Mouse (Mus musculus) Muller cell, postnatal 12 days (primary cell): ENCODE measurements around the gene Foxp1.

Source experiments
- DNase-seq: peaks from one replicate; pipeline ENCODE4 v3.0.0-alpha.2; 2015; ENCODE audit errors: inconsistent ontology term

The Foxp1 gene

DNA sequence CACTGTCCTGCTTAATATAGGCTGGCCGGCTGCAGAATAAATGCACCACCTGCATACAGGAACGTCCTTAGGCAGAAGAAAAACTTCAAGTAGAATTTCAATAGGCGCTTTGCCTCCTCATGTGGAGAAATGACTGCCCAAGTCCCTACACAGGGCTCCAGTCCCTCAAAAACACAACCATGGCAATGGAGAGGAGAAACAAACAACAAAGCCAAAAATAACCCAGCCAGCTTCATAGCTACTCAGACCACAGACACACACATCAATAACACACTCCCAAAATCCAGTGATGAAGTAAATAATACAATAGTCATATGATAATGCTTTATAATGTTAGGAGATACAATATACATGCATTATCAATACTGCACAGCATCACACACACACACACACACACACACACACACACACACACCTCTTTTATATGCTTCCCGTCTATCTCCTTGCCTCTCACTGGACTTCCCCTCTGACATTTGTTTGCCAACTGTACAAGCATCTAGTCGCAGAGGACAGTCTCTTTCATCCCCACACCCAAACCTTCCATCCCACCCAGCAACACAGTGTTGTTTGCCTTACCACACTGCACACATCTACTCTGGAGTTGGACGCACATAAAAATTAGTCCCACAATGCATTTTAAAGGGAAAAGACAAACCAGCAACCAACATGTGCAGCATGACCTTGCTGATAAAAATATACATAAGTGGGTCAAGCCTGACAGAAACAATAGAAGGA lies 162.6 kb downstream of the Foxp1 start:
- no peak for DNase-seq

DNA sequence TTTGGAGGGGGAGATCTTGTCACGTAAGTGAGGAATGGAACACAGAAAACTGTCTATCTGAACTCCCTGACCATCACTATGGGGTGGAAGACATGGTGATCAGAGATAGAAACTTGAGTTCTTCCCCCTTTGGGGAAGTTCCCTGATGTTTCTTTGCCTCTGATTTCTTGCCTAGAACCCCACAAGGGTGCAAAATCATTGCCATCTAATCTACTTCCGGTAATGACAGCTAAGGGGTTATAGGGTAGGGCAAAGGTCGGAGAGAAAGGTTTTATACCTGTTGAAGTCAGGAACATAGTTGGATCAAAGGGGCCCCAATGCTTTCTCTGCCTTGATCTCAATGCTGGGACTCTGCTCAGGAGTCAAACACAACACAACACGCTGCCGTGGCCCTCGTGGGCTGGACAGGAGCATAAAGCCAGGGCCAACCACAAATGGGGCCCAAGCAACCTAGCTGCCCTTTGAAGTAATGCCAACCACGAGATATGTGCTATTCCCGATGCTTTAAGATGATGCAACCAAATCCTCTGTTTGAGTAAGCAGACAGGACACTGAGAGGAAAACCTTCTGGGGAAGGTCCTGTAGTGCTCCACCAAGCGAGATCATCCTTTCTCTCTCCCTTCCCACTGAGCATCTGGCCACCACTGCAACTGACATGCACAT lies 163.4 kb downstream of the Foxp1 start:
- DNase-seq = no peak

DNA sequence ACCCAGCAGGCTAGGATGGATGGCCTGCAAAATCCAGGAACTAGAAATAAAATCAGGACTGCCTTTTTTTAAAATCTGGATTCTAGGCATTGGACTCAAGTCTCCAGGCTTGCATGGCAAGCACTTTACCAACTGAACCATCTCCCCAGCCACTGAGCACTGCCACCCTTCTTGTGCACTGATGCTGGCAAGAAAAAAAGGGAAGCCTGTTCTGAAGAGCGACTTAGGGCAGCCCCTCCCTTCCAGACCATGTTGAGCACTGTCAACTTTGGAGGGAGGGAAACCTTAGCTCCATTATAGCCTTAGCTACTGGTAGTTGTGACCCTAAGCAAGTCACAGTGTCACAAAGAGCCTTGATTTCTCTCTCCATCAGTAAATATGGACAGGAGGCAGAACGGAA lies 164.6 kb downstream of the Foxp1 start:
- no peak for DNase-seq

DNA sequence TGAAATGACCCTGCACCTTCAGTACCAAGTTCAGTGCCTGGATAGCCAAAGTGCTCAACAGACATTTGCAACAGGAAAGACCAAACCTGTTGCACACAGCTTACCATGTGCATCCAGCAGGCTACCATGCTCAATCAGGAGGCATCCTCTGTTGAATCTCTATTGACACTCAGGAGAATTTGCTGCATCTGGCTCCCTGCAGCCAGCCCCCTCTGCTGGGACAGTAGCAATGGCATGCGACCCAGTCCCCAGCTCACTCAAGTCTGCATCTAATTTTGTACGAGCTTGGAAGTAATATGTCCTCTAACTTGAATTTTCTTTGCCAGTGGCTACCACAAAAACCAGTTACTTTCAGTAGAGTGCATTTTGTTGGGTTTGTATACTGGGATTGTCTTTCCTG lies 168.2 kb downstream of the Foxp1 start:
- DNase-seq = no peak

DNA sequence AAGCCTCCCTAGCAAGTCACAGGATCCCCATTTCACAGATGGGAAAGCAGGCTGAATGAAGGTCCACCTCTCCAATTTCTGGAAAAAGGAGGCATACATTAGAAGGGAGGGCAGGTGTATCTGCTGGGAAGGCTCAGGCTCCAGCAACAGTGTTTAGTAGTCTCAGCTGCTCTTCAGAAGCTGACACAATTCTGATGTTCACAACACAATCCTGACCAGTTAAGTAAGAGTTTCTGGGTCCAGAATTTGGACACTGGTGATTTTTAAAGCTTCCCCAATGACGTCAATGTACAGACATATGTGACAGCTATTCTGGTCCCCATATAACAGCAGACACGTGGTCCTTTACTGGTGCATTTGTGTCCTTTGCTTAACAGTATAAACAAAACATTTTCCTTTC lies 169.1 kb downstream of the Foxp1 start:
- DNase-seq = no peak

DNA sequence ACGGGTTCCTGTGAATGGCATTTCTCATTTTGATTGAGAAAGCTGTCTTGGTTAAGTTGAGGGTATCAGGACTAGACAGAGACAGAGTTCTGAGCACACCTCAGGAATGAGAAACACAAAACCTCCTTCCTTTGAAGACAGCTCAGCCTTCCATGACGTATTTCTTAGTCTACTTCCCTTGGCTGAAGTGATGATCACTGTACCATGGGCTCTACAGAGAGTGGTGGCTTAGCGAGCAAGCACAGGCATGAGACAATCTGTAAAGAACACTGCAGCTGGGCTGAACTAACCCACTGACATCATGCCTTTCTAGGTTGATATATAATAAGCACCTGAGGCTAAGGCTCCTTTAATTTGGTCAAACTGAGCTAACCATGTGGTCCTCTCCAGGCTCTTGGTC lies 172.0 kb downstream of the Foxp1 start:
- no peak for DNase-seq

DNA sequence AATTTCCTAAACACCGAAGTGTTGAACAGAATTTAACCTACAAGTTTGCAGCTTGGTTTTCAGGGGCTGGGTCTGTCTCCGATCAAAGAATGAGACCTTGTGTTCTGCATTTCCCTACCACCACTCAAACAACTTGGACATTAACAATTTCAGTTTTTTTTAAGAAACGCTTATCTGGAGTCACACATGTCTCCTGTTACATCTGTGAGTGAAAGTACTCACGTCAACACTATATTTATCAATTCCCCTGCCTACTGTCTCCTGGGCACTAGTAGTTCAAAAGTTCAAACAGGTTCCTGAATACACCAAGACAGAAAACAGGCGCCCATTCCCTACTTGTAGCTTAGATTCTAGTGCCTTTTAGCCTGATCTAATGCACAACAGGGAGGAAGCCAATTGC lies 172.4 kb downstream of the Foxp1 start:
- no peak for DNase-seq

DNA sequence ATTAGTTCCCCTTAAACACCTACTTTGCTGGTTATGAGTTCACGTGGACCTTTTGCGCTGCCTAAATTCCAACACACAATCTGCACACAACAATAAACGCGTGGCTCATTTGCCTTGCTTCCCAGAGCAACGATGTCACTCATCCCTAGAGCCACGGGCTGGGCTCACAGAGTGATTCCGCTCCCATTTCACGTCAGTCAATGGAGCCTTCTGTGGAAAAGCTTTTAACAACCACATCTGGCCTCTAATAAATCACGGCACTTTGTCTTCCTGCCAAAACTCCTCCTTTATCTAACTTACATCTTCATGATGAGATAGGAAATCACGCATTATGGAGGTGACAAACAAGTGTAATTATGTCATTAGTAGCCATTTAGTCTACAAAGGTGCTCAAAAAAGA lies 174.7 kb downstream of the Foxp1 start:
- no peak for DNase-seq

DNA sequence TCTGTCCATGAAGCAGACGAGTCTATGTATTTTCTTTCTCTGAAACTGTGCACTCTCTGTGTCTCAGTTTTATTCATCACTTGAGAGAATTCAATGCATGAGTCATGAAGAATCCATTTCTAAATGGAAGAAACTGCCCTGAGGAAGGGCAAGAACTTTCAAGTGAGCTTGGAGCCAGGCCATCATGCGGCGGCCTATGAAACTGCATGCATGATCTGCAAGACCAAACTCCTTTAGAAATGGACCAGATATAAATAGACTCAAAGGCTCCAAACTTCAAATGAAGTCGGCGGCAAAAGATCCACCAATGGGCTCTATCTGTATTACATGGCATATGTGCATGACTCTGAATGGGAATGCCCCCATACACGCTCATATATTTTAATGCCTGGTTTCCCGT lies 177.6 kb downstream of the Foxp1 start:
- DNase-seq = no peak

DNA sequence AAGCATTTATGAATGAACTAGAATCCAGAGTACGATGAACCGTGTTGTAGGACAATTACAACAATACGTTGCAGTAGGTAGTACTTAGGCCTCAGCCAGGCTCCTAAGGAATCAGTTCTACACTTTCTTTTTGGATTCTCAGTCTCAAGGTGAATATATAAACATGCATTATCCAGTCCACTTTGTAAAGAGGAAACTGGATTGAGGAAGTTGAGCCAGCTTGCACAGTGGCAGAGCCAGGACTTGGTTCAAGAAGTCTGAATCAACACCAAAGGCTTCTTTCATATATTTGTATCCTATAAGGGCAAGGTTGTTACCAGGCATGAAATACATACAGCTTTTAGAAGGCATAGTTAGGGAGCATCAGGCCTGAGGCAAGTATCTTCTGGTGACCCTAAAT lies 178.2 kb downstream of the Foxp1 start:
- no peak for DNase-seq

DNA sequence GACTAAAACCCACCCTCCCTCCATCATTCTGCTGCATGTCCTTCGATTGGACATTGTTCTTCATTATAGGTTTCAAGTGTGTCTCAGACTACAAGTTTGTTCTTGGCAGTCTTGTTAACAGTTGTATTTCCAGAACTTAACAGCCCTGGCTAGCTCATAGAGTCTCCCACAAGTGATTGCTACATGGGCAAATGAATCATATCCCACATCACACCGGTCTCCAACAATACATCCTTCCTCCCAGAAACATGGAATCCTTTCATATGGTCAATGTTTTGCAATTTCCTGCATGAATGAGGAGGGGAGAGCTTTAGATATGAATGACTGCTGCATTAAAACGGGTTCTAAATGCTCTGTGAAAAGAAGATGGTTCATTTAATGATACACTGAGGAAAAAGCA lies 178.7 kb downstream of the Foxp1 start:
- no peak for DNase-seq

DNA sequence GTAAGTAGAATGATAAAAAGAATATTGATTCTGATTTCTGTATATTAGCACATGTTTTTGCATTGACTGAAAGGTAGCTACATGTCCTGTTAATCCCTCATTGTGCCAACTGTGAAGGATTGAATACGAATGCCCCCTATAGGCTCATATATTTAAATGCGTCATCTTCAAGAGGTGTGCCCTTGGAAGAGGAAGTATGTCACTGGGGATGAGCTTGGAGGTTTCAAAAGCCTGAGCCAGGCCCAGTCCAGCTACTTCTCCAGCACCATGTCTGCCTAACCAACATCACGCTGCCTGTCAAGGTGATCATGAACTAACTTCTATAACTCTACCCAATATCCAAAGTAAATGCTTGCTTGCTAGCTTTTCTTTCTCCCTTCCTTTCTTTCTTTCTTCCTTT lies 180.1 kb downstream of the Foxp1 start:
- DNase-seq = no peak

DNA sequence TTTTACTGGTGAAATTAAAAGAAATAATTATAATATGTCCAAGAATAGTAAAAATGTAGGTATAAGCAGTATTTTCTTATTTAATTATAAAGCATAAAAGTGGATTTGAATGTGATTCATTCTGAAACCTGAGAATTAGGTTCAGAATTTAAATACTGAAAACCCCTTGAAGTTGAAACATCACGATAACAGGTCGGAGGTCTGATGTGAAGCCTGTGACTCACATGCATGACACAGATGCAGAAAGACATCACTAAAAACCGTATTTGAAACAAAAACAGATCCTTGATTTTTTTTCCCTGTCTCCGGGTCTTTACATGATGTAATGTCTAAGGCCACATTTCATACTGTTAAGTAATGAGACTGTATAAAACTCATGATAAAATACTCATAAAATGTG lies 181.6 kb downstream of the Foxp1 start:
- DNase-seq = no peak

DNA sequence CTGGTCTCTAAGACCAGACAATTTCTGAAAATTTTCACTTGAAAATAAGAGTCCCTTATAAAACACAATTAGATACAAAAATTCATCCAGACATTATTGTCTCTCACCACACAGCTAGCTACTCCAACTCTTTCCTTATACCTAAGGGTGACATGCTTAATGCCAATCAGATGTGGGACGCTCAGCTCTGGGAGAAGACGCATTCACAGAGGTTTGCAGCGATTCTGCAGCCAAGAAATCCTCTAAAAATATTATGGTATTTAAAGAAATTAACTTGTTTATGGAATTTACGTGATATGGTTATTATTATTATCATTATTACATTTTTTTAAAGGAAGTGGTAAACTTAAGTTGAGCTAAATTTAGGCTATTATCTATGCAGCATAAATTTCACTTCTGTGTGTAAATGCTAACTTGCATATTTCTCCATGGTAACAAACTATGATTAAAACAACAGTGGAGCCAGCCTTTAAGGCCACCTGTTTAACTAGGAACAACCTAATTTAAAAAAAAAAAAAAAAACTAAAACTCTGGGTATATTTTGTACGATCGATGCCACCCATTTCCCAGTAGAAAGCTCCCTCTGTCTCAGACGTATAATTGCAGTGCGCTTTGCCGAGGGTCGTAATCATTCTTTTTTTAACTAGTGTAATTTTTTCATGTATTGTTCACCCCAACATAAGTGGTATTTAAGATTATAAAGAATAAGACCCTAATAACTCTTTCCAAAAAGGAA lies 182.4 kb downstream of the Foxp1 start:
- DNase-seq = no peak

DNA sequence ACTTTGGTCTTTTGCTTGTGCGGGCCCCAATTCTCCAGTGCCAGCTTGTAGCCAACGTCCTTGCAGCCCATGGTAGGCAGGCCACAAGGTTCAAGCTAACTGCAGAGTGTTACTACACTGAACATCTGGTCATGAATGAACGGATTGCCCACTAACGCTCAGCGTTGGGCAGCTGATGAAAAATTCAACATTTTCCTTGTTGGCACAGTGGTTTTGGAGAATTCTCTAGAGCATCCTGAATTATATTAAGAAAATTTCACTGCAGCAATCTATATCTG lies 183.2 kb downstream of the Foxp1 start:
- DNase-seq = no peak

DNA sequence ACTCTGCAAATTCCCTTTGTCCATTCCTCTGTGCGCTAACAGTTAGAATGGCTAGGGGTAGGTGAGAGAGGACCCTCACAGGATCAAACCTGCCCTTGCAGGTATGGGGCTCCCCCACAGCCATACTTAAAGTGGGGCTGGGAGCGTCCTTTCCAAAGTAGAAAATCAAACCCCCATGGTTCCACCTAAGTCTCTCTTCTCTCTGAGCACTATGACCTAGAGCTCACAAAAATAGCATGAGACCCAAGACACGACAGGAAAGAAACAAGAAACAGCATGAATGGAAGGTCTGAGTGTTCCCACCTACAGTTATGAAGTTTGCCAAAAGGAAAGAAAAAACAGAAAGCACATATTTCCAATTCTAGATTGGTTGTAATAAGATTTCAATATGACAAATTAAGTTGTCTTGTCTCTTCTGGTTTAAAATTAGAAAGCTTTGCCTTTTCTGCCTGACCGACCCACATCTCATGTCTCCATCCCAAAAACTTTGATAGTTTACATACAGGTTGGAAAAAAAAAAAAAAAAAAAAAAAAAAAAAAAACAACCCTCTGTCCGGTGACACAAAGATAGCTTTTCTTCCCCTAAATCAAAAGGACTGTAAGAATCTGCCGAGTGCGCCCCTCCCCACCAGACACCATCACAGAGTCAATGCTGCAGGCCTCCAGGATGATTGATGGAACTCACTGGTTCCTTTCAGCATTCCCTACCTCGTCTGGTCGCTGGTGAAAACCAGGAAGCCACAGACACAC lies 183.8 kb downstream of the Foxp1 start:
- DNase-seq = no peak

DNA sequence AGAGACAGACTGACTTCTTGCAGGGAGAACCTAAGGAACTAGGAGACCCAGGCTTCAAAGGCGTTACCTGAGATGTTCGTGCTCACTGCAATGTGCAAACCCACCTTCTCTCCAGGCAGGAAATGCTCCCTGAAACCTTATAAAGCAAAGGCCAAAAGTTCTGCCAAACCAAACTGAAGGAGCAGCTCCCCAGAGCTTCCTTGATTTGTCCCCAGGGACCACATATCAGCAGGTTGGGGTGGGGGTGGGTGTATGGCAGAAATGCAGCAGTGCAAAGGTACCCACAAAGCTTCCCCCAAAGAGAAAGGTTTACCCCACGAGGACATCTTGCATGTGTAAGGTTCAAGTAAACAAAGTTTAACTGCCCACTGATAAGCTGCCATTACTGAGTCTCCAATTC lies 184.3 kb downstream of the Foxp1 start:
- DNase-seq = no peak

DNA sequence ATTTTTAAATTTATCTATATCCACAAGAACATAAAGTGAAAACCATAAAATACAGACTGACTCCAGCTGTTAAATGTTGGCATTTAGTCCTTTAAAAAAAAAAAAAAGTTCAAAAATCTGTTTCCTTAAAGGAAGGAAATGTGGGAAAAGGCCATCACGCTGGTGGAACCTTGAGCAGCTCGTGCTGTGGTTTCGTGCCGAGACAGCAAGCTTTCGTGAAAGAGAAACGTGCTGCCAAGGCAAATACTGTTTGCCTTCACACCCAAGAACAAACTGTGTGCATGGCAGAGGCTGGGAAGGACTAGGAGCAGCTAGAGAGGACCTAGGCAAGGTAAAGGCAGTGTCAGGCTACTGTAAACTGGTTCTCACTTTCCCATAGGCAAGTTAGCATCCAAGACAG lies 184.9 kb downstream of the Foxp1 start:
- DNase-seq = no peak

DNA sequence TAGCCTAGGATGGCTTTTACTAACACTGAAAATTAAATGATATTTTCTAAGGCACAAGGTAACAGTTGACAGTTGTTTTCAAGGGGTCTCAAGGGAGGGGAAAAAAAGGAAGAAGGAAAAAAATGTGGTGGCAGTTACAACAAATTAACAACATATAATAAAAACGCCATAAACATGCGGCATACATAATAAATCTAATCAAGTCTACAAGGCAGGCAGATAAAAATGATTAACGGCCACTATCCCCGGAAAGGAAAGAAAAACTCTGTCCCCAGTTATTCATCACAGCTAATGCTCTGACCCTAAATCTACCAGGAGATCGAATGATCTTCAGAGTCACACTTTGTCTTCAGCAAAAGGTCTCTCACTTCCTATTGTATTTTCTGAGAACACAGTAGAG lies 186.3 kb downstream of the Foxp1 start:
- no peak for DNase-seq

DNA sequence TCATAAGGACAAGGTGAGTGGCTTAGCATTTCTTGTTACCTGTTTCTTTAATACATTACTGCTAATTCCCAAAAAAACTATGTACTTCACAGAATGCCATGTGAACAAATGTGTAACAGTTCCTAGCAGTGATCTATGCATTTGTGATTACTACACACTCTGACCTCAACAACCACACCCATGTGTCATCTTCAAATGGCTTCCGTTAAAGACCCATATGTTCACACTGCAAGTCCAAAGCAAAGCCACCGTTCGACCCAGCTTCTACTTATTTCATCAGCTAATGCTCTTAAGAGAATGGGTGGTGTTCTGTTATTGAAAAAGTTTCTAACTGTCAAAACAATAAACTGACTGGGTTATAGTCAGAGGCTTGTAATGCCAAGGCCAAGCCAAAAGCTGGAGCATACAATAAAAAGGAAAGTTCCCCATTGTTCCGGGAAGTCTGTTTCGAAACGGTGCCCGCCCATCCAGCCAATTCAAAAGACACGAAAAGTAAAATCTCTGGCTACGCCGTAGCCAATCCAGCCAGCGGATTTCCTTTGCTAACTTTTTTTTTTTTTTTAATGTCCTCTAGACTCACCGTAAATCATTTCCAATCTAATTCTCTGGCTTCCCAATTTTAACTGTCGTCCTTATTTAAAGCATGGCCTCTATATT lies 187.2 kb downstream of the Foxp1 start:
- no peak for DNase-seq

DNA sequence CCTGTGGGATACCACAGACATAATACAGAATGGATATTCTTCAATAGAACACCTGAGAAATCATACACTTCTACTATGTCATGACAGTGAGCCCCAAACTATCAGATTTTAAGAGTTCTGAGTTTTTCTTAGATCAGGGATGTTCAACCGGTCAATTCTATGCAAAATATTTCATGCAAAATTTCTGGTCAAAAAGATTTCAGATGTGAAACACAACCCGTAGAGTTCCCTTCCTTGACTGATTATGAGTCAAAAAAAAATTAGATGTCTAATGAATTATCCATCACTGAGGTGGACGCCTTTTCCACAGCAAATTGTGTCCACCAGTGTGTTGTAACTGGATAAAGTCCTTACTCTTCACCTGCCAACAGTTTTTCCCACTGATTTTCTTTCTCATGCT lies 188.3 kb downstream of the Foxp1 start:
- no peak for DNase-seq

DNA sequence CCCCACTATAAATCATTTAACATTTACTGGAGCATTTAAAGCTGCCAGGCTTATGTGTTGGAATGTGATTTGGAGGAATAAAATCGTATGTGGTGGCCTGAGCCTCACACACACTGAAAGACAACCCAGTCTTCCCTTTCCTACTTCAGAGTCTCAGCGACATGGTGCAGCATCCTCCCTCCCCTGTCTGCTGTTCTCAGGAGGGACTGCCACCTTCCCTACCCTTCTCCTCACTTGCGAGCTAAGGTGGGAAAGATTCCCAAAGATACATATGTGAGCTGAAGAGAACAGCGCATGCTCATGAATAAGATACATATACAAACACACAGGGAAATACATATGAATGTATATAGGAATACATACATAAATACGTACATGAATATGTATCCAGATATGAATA lies 189.4 kb downstream of the Foxp1 start:
- DNase-seq = no peak
